Mouse (Mus musculus): ENCODE measurements at regions not wholly inside any gene's neighbourhood (a gene's known extent, or its start where the extent isn't known, plus 50 kb on each side); places are given as distances from the start of the nearest gene placed in this dataset.
"Not testable (repeated sequence)": the region's sequence is repeated elsewhere in the genome, so short reads cannot be mapped to it uniquely, and the experiment has no call there.

DNA sequence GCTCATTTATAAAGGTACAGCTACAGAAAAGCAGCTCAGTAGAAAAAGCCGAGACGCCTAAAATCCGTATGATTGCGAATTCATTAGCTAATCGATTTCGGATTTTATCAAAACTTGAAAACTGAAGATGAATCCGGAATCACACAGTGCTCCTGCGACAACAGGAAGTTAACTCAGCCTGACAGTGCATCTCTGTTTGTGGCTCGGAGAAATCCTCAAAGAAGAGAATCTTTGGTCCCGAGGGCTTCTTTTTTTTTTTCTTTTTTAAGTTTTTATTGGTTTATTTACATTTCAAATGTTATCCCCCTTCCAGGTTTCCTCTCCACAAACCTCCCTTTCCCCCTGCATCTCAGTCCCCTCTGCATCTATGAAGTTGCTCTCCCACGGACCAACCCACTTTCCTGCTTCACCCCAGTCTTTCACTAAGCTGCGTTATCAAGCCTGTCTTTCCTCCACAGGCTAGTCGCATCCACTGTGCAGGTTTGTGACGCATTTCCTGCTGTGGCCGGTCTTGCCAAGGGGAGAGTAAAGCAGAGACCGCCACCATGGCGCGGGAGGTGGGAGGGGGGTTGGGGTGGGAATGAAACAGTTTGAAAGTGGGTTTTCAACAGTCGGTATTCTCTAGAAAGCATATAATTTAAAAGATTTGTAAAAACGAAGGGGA, 593.4 kb upstream of the Snrpn start:
- H3K4me3 ChIP-seq, result peak overlapping the region; percentile 19
- not testable (repeated sequence) for H3K27me3 ChIP-seq; H3K27ac ChIP-seq; ATAC-seq (ENCODE audit: borderline replicate concordance, extremely low read depth, low FRiP score, low TSS enrichment); H3K36me3 ChIP-seq; H3K4me1 ChIP-seq; H3K9me3 ChIP-seq; H3K9ac ChIP-seq
- 36% methylated on average over 20 of the region's 20 CpGs for WGBS
- peak overlapping the region; percentile 45 for H3K4me2 ChIP-seq

DNA sequence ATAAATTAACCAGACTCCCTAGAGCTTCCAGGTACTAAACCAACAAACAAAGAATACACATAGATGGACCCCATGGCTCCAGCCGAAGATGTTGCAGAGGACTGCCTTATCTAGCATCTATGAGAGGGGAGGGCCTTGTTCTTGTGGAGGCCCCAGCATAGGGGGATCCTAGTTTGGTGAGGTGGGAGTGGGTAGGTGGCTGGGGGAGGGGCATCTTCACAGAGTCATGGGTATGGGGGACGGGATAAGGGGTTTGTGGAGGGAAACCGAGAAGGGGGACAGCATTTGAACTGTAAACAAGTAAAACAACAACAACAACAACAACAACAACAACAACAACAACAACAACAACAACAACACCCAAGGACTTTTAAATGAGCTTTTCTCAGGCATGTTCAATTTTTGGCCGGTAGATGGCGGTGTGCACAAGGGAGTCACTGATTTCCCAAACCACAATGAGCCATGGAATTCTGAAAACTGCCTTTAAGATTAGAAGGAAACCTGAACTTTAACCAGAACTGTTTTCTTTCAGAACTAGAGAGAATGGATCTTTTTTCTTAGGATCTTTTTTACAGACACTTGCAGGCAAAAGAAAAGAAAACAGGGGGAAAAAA, 588.2 kb upstream of the Snrpn start:
- 13% methylated on average over 5 of the region's 5 CpGs for WGBS
- not testable (repeated sequence) for H3K9me3 ChIP-seq; H3K4me3 ChIP-seq; H3K27me3 ChIP-seq; ATAC-seq (ENCODE audit: borderline replicate concordance, extremely low read depth, low FRiP score, low TSS enrichment); H3K4me1 ChIP-seq; H3K27ac ChIP-seq; H3K36me3 ChIP-seq; H3K9ac ChIP-seq; H3K4me2 ChIP-seq

Measured in lung, embryonic 15.5 days (tissue).